Mouse (Mus musculus) erythroblast, embryonic 14.5 days (primary cell): ENCODE measurements around the gene Ola1.

Experiments
- GATA1 ChIP-seq: IDR thresholded peaks from 2 replicates; pipeline ENCODE4 v1.6.1; 2012; ENCODE audit warnings: low read length, inconsistent platforms, mixed read lengths
- TAL1 ChIP-seq: IDR thresholded peaks from 3 replicates; pipeline ENCODE4 v1.6.1; 2012; ENCODE audit warnings: low read length, inconsistent platforms, mixed read lengths

- TF ChIP-seq GATA1 (no peak), TAL1 (no peak)
These were observed 91.0 kb downstream of the Ola1 start for GRCm38 (mm10) chr2:73127686-73128085.
